9 mouse cellular contexts compared by ENCODE assay signal in the genomic region with DNA sequence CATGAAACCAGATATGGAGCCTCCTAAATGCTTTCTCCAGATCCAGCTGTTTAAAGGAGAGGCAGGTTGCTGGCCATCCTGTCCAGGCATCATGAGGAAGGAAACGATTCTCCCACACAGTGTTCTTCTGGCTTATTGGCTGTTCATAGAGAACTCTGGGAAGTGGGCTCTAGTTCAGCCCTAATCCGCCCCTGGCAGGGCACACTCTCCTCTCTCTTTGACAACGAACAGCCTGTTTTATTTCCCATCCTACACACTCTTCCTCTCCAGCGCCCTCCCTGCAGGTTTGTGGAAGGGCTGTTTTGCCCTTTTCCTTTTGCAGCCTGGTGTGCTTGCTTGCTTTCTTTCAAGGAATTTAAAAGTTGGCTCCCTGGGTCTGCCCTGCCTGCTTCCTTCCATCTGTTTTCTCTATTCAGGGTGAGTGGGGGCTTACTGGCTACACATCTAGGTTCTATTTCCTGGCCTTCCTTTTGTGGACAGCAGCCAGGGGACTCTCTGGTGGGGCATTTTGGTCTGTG.
DNase-seq lines count a peak whose midpoint lies in the region; ATAC-seq lines count a peak whose summit lies in the region.
"Had no signal": no experiment of that assay in that cellular context is flagged by ENCODE, and none has a peak within 500 bp of the region (broad histone marks: within the 10 kb centered on the region; RNA-seq: fewer than 3 reads in every experiment).

No protein-coding gene starts in this region.

- no peaks in the 10 kb centered on the region for H3K9me3 ChIP-seq in forebrain, embryonic 16.5 days (ENCODE audit: control insufficient read depth, low read length)
- no peaks in the 10 kb centered on the region for H3K9me3 ChIP-seq in forebrain, embryonic 11.5 days (ENCODE audit: control insufficient read depth, low read length)
- no peaks in the 10 kb centered on the region for H3K9me3 ChIP-seq in limb, embryonic 12.5 days

- 26% methylated on average over 4 of the region's 4 CpGs for WGBS in forebrain, embryonic 16.5 days
- 46% methylated on average over 4 of the region's 4 CpGs for WGBS in forebrain, embryonic 11.5 days
- WGBS in limb, embryonic 12.5 days, result 46% methylated on average over 4 of the region's 4 CpGs

- H3K9ac ChIP-seq in forebrain, embryonic 16.5 days (replicated peaks; ENCODE audit: low read depth, low read length), result no peak overlapping the region
- no peak overlapping the region for H3K9ac ChIP-seq in forebrain, embryonic 11.5 days (ENCODE audit: low read length)
- H3K9ac ChIP-seq in limb, embryonic 12.5 days (replicated peaks), result no peak overlapping the region

- H3K4me1 ChIP-seq in forebrain, embryonic 16.5 days (replicated peaks; ENCODE audit: control insufficient read depth, insufficient read depth, low read length), result peaks cover 30% of the 10 kb centered on the region
- H3K4me1 ChIP-seq in forebrain, embryonic 11.5 days (replicated peaks; ENCODE audit: control insufficient read depth, insufficient read depth, low read length), result 0 out of 2 replicates have a peak, but pooled peaks cover 2% of the 10 kb centered on the region
- H3K4me1 ChIP-seq in brown adipose tissue, adult 24 weeks (ENCODE audit: control insufficient read depth, insufficient read depth, insufficient read length, low read length), result peaks cover 3% of the 10 kb centered on the region
- peaks cover 32% of the 10 kb centered on the region for H3K4me1 ChIP-seq in limb, embryonic 12.5 days (replicated peaks)

- peak overlapping the region; percentile 72 for H3K27ac ChIP-seq in forebrain, embryonic 16.5 days (ENCODE audit: low read length)
- no peak overlapping the region for H3K27ac ChIP-seq in forebrain, embryonic 11.5 days (ENCODE audit: low read depth, low read length)
- H3K27ac ChIP-seq in brown adipose tissue, adult 24 weeks (replicated peaks; ENCODE audit: low read depth, low read length), result 0 out of 2 replicates have a peak overlapping the region, but pooled peaks have one; percentile 29
- peak overlapping the region; percentile 62; the same call in 1 of the 2 replicates for H3K27ac ChIP-seq in limb, embryonic 12.5 days

- H3K36me3 ChIP-seq in forebrain, embryonic 16.5 days (ENCODE audit: control insufficient read depth, insufficient read depth), result no peaks in the 10 kb centered on the region
- H3K36me3 ChIP-seq in forebrain, embryonic 11.5 days (ENCODE audit: control insufficient read depth, insufficient read depth, low read length), result no peaks in the 10 kb centered on the region
- H3K36me3 ChIP-seq in limb, embryonic 12.5 days, result no peaks in the 10 kb centered on the region

- peak; percentile 55 for ATAC-seq in forebrain, embryonic 16.5 days
- no peak for ATAC-seq in forebrain, embryonic 11.5 days (replicated peaks; ENCODE audit: low FRiP score)
- no peak for ATAC-seq in limb, embryonic 12.5 days (ENCODE audit: insufficient number of reproducible peaks, insufficient read depth, low FRiP score, low TSS enrichment, low read depth)
- ATAC-seq in megakaryocyte, adult 5-6 weeks (ENCODE audit: poor library complexity, severe bottlenecking), result no peak
- ATAC-seq in inflammation-experienced regulatory T-cells, adult 6 months, result no peak
- no peak for ATAC-seq in erythroid progenitor cell, adult 5-6 weeks (replicated peaks; ENCODE audit: low FRiP score, poor library complexity, severe bottlenecking)
- ATAC-seq: intestine, embryonic 16.5 days had no signal

- no peak overlapping the region for H3K4me3 ChIP-seq in forebrain, embryonic 16.5 days (replicated peaks; ENCODE audit: low read length)
- H3K4me3 ChIP-seq in forebrain, embryonic 11.5 days (ENCODE audit: low read depth, low read length), result no peak overlapping the region
- no peak overlapping the region for H3K4me3 ChIP-seq in brown adipose tissue, adult 24 weeks (ENCODE audit: insufficient read depth, low read depth, low read length)
- no peak overlapping the region for H3K4me3 ChIP-seq in limb, embryonic 12.5 days (replicated peaks)

- H3K27me3 ChIP-seq in forebrain, embryonic 16.5 days (replicated peaks; ENCODE audit: control insufficient read depth, insufficient read depth, low read length), result no peaks in the 10 kb centered on the region
- no peaks in the 10 kb centered on the region for H3K27me3 ChIP-seq in forebrain, embryonic 11.5 days (ENCODE audit: control insufficient read depth, insufficient read depth, low read length)
- no peaks in the 10 kb centered on the region for H3K27me3 ChIP-seq in limb, embryonic 12.5 days

- no peak overlapping the region for H3K4me2 ChIP-seq in forebrain, embryonic 16.5 days (ENCODE audit: low read length)
- no peak overlapping the region for H3K4me2 ChIP-seq in forebrain, embryonic 11.5 days (ENCODE audit: low read depth, low read length, severe bottlenecking)
- no peak overlapping the region for H3K4me2 ChIP-seq in limb, embryonic 12.5 days

- no peak for DNase-seq in forebrain, embryonic 11.5 days (ENCODE audit: low spot score)
- peak; percentile 71 for DNase-seq in heart, adult 8-10 months (ENCODE audit: low spot score)
